Mouse (Mus musculus) embryonic facial prominence, embryonic 15.5 days (tissue): ENCODE measurements around the gene Ssna1. TPM values are rescaled to one million over a fixed set of nuclear protein-coding genes. Genes with fewer than 3 reads are reported as not detected.
"Not testable (repeated sequence)": the region's sequence is repeated elsewhere in the genome, so short reads cannot be mapped to it uniquely, and the experiment has no call there.

Experiments used
- ATAC-seq: fragments of 200-750 bp; cut with Nextera tagmentation; 2 replicates; pipeline ENCODE4 v1.8.0; 2017; ENCODE audit warnings: low read depth, moderate TSS enrichment; ENCODE audit not compliant: insufficient number of reproducible peaks, low FRiP score, low TSS enrichment
- H3K27ac ChIP-seq: fragments of 300-500 bp; sonication (generic); replicated peaks from 2 replicates; pipeline ENCODE4 v1.5.1; 2015; ENCODE audit warnings: mild to moderate bottlenecking, inconsistent platforms
- H3K27me3 ChIP-seq: fragments of 300-500 bp; sonication (generic); 2 replicates; pipeline ENCODE4 v1.6.1; 2015; ENCODE audit warnings: inconsistent platforms
- H3K36me3 ChIP-seq: fragments of 300-500 bp; sonication (generic); 2 replicates; pipeline ENCODE4 v1.6.1; 2015; ENCODE audit warnings: mild to moderate bottlenecking, inconsistent platforms
- H3K4me1 ChIP-seq: fragments of 300-500 bp; sonication (generic); 2 replicates; pipeline ENCODE4 v1.6.1; 2015; ENCODE audit warnings: inconsistent platforms
- H3K4me2 ChIP-seq: fragments of 300-500 bp; sonication (generic); replicated peaks from 2 replicates; pipeline ENCODE4 v1.6.1; 2015; ENCODE audit warnings: mild to moderate bottlenecking, inconsistent platforms
- H3K4me3 ChIP-seq: fragments of 300-500 bp; sonication (generic); replicated peaks from 2 replicates; pipeline ENCODE4 v1.5.1; 2015; ENCODE audit warnings: mild to moderate bottlenecking, inconsistent platforms
- H3K9ac ChIP-seq: fragments of 300-500 bp; sonication (generic); 2 replicates; pipeline ENCODE4 v1.6.1; 2015; ENCODE audit warnings: inconsistent platforms
- H3K9me3 ChIP-seq: fragments of 300-500 bp; sonication (generic); replicated peaks from 2 replicates; pipeline ENCODE4 v1.6.1; 2016; ENCODE audit warnings: inconsistent platforms
- WGBS: fragments of 180-500 bp; shearing (Covaris S2); methylation state at CpG from one replicate; pipeline ENCODE4 v1.1.7; 2015; 5-methylcytosine and 5-hydroxymethylcytosine counted together
- polyA plus RNA-seq: library from polyadenylated mRNA; unstranded; fragments of >200 nt; fragmentation: Nextera tagmentation; extraction: Ambion mirVana; gene quantifications from 2 replicates; pipeline ENCODE4 v1.2.1, GENCODE M21; 2015

Ssna1 gene
- polyA plus RNA-seq, 1 experiment from 2014 or later: 258 TPM

DNA sequence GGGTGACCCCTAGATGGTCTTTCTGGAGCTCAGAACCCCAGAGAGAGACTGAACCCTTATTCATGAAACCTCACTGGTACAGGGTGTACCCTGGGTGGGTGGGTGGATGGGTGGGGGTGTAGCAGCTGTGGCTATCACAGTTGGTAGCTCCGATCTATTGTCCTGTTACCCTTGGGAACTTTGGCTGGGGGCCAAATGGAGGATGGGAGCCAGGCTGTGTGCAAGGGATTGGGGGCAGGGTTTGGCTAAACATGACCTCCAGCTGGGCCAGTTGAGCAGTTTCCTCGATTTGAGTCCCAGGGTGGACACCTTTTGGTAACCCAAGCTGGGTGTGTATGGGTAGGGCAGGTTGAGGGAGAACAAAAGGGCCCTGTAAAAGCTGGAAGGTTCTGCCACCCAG is 5.5 kb downstream of the Ssna1 start:
- Histone ChIP-seq H3K4me3 (no peak overlapping the region), H3K36me3 (peaks cover 30% of the 10 kb centered on the region), H3K27me3 (peaks cover 17% of the 10 kb centered on the region), H3K4me1 (peaks cover 64% of the 10 kb centered on the region), H3K9ac (no peak overlapping the region), H3K4me2 (no peak overlapping the region), H3K9me3 (no peaks in the 10 kb centered on the region), H3K27ac (no peak overlapping the region)
- 59% methylated on average over 2 of the region's 2 CpGs for WGBS
- ATAC-seq: no peak

DNA sequence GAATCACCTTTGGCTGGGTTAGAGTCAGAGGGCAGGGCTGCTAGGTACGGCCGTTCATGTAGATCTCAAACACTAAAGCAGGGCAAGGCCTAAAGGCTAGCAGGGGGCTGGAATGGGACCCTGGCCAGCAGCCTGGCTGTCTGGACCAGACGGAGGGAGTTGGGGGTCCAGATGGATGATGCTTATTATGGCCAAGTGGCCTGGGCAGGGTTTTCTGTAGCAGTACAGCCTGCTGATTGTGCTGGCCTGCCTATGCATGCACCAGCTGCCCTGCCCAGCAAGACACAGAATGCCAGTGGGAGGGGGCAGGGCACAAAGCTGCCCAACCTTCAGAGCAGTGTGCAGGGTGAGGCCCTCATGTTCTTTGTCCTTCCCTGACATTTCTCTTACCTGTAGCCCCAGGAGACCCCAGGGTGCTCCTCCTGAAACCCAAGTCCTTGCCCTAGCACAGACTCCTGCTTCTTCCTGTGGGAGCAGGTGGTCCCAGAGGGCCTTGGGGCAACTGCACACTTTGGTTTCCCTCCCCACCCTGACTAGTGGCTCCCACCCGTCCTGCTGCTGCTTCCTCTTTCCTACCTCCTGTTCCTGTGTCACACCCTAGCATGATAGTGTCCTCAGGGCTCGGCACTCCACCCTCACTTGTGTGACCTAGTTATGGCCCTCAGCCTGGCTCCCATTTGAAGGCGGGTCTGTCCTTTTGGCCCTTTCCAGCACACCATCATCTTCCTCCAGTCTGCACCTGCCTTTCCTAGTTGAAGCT is 6.2 kb downstream of the Ssna1 start:
- H3K9me3 ChIP-seq: no peaks in the 10 kb centered on the region
- peaks cover 57% of the 10 kb centered on the region for H3K4me1 ChIP-seq
- H3K27me3 ChIP-seq: peaks cover 17% of the 10 kb centered on the region
- 0 out of 2 replicates have a peak overlapping the region, but pooled peaks have one; percentile 2 for H3K4me3 ChIP-seq
- no peak overlapping the region for H3K27ac ChIP-seq
- 67% methylated on average over 6 of the region's 6 CpGs for WGBS
- no peak for ATAC-seq
- peaks cover 30% of the 10 kb centered on the region for H3K36me3 ChIP-seq
- peak overlapping the region; percentile 24; the same call in 1 of the 2 replicates for H3K4me2 ChIP-seq
- no peak overlapping the region for H3K9ac ChIP-seq

DNA sequence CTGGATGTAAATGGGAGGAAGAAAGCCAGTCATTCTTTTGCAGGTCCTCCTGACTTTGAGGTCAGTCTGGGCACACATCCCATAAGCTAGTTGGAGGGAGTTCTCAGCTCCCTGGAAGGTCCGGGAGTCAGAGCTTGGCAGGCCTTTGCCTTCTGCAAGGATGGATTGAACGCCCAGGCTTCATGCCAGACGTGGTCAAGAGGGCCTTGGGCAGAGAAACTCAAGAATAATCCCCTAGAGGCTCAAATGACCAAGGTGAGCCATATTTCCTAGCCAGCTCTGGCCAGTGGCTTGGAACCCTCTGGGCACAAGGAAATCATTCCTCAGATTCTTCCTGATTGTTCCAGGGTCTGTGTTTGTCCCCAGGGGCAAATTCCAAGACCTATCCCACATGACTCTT is 7.4 kb downstream of the Ssna1 start:
- Histone ChIP-seq H3K9ac (no peak overlapping the region), H3K9me3 (no peaks in the 10 kb centered on the region)

DNA sequence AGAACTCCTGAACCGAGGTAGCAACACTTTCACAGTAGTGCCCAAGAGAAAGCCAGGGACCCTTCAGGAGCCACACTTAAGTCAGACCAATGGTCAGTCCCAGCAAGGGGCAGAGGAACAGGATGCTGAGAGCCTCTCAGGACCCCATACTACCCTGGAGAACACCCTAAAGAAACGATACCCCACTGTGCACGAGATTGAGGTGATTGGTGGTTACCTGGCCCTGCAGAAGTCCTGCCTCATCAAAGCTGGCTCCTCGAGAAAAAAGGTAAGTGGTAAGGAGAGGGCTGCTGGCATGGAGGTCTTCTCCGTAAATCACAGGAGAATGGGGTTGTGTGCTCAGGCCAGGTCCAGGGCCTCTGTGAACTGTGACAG is 8.0 kb downstream of the Ssna1 start:
- Histone ChIP-seq H3K27ac (no peak overlapping the region), H3K4me1 (peaks cover 46% of the 10 kb centered on the region), H3K27me3 (peaks cover 17% of the 10 kb centered on the region), H3K4me3 (peak overlapping the region; percentile 73), H3K9me3 (no peaks in the 10 kb centered on the region), H3K4me2 (peak overlapping the region; percentile 99; the same call in 1 of the 2 replicates), H3K9ac (no peak overlapping the region), H3K36me3 (peaks cover 13% of the 10 kb centered on the region)
- ATAC-seq: no peak
- 78% methylated on average over 5 of the region's 5 CpGs for WGBS

More for the DNA sequence above, 7.4 kb downstream of the Ssna1 start:
- H3K4me1 ChIP-seq: peaks cover 46% of the 10 kb centered on the region
- WGBS: 65% methylated on average over 3 of the region's 3 CpGs
- no peak overlapping the region for H3K4me3 ChIP-seq
- H3K36me3 ChIP-seq: peaks cover 19% of the 10 kb centered on the region
- no peak for ATAC-seq
- peaks cover 17% of the 10 kb centered on the region for H3K27me3 ChIP-seq
- no peak overlapping the region for H3K27ac ChIP-seq
- H3K4me2 ChIP-seq: no peak overlapping the region

DNA sequence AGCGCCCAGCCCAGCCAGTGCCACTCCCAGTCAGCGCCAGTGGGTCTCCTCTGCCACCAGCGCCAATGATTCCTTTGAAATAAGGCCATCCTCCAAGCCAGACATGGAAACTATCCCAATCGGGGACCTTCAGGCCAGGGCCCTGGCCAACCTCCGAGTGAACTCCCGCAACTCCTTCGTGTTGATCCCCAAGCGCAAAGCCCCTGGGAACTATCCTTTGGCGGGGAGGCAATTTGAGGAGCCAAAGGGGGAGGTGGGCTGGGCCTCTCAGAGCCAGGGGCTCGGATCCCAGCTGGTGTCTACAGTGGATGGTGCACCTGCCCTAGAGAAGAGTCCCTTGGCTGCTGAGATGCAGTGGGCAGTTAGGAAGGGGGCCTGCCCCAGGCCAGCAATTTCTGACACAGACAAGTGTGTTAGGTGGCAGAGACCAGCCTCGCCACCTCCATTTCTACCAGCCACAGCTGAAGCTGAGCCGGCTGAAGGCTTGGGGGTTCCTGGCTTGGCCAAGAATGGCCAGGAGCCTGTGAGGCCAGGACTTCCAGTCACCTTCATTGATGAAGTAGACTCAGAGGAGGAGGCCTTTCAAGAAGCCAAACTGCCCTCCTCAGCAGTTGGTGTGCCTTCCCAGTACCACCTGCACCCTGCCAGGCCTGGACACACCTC is 8.5 kb downstream of the Ssna1 start:
- Histone ChIP-seq H3K27ac (no peak overlapping the region), H3K36me3 (peaks cover 8% of the 10 kb centered on the region), H3K4me2 (peak overlapping the region; percentile 99), H3K9me3 (no peaks in the 10 kb centered on the region), H3K27me3 (peaks cover 17% of the 10 kb centered on the region), H3K9ac (peak overlapping the region; percentile 58; the same call in 1 of the 2 replicates), H3K4me1 (peaks cover 46% of the 10 kb centered on the region), H3K4me3 (peak overlapping the region; percentile 73)
- no peak for ATAC-seq
- WGBS: 18% methylated on average over 12 of the region's 12 CpGs

DNA sequence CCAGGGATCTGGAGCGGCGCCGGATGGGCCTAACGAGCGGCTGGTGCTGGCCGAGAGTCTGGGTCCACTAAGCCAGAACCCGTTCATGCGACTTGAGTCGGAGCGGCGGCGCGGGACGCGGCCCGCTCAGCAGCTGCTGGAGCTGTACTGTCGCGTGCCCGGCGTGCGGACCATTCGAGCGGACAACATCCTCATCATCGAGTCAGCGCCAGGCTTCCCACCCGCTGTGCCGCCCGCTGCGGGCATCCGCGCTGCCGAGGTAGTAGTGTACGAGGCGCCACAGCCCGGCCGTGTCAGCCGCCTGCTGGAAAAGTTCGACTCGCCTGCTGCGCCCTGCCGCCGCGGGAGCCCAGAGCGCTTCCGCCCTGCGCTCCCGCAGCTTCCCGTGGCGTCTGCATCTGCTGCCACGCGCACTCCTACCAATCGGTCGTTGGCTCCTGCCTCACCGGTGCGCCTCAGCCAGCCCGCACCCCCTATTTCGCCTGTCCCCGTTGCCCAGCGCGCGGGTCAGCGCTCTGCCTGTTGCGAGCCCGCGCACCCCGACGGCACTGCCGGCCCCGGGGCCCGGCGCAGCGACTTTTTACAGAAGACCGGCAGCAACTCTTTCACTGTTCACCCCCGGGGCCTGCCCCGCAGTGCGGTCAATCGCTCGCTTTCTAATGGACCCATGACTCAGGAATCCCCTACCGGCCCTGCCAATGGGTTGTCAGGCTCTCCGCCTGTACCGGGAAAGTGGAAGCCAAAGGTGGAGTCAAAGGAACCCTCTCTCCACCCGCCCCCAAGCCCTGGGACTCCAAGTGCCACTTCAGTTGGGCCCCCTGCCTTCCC is 9.2 kb downstream of the Ssna1 start:
- Histone ChIP-seq H3K4me3 (peak overlapping the region; percentile 73), H3K9me3 (no peaks in the 10 kb centered on the region), H3K4me2 (peak overlapping the region; percentile 99), H3K36me3 (peaks cover under 1% of the 10 kb centered on the region; the same call in 1 of the 2 replicates), H3K27ac (no peak overlapping the region; the same call in 1 of the 2 replicates), H3K27me3 (peaks cover 17% of the 10 kb centered on the region), H3K9ac (peak overlapping the region; percentile 58), H3K4me1 (peaks cover 46% of the 10 kb centered on the region)
- WGBS: under 1% methylated on average over 82 of the region's 82 CpGs
- no peak for ATAC-seq

DNA sequence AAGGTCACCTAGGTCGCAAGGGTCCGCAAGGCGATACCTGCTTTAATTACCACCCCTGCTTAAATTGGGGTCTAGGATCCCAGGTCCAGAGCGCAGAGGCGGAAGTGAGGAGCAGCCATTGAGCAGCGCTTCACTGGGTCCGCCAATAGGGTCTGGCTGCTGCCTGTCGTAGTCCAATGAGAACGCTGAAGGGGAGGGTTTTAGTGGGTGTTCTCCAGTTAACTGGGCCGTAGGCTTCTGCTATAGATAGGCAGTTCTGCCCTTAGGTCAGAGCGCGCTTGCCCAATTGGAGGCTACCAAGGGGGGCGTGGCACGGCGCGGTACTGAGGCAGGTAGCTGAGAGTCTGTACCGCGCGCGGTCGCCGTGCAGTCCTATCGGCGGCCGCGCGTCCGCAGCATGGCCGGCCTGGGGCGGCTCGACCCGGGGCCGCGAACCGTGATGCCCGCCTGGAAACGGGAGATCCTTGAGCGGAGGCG is 9.9 kb downstream of the Ssna1 start, which contains the start of gene Tprn:
Gene Tprn, plus strand, starts transcription at position 328 of the 477 bp plus-strand sequence.
- Histone ChIP-seq H3K27ac (no peak within 1 kb of the TSS; the same call in 1 of the 2 replicates), H3K4me3 (peak within 1 kb of the TSS; percentile 73), H3K4me1 (peaks cover 45% of the 10 kb centered on the region), H3K9me3 (no peaks in the 10 kb centered on the region), H3K9ac (peak within 1 kb of the TSS; percentile 58), H3K4me2 (peak within 1 kb of the TSS; percentile 99), H3K27me3 (peaks cover 17% of the 10 kb centered on the region), H3K36me3 (no peaks in the 10 kb centered on the region)
- ATAC-seq: peak; percentile 98
- WGBS: 0% methylated on average over 38 of the region's 39 CpGs

DNA sequence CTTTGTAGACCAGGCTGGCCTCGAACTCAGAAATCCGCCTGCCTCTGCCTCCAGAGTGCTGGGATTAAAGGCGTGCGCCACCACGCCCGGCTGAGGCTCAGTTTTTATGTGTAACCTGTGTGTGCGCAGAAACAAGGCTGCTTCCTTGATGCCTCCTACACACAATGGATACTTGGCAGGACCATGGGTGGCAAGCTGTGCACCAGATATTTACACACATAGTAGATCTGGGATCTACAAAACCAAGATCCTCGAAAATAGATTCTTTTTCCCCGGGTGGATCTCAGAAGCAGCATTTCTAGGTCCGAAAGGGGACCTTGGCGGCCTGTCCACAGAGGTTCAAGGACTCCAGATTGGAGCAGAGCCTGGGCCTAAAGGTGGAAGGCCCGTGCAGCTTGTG is 10.4 kb downstream of the Ssna1 start:
- no peak; the same call in 1 of the 2 replicates for ATAC-seq
- Histone ChIP-seq H3K27ac (no peak overlapping the region), H3K9me3 (no peaks in the 10 kb centered on the region), H3K9ac (no peak overlapping the region), H3K4me1 (peaks cover 40% of the 10 kb centered on the region), H3K4me2 (peak overlapping the region; percentile 99), H3K27me3 (peaks cover 17% of the 10 kb centered on the region), H3K36me3 (no peaks in the 10 kb centered on the region), H3K4me3 (peak overlapping the region; percentile 73)
- WGBS: 44% methylated on average over 12 of the region's 12 CpGs

DNA sequence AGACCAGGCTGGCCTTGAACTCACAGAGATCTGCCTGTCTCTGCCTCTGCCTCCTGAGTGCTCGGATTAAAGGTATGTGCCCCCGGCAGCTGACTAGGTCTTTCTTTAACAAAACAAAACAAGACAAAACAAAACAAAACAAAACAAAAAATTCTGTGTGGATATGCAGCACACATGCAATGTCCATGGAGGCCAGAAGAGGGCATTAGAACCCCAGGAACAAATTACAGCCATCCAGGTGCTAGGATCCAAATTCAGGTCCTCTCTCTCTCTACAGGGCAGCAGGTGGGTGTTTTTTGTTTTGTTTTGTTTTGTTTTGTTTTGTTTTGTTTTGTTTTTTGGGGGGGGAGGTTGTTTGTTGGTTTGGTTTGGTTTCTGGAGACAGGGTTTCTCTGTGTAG is 13.4 kb downstream of the Ssna1 start:
- Histone ChIP-seq H3K9me3 (no peaks in the 10 kb centered on the region), H3K4me1 (peaks cover 32% of the 10 kb centered on the region), H3K27ac (no peak overlapping the region), H3K27me3 (peaks cover 8% of the 10 kb centered on the region), H3K4me3 (no peak overlapping the region), H3K4me2 (no peak overlapping the region), H3K36me3 (no peaks in the 10 kb centered on the region), H3K9ac (no peak overlapping the region)
- no peak for ATAC-seq
- WGBS: 52% methylated on average over 2 of the region's 2 CpGs

DNA sequence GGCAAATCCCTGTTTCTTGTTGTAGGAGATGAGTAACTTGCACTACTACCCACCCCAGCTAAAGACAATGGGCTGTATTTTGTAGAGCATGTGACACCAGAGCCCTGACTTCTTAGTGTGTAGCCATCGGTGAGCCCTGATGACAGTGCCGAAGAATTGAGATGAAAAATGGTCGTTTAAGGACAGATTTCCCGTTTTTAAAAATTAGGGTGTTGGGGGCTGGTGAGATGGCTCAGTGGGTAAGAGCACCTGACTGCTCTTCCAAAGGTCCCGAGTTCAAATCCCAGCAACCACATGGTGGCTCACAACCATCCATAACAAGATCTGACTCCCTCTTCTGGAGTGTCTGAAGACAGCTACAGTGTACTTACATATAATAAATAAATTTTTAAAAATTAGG is 15.0 kb downstream of the Ssna1 start:
- not testable (repeated sequence) for H3K4me2 ChIP-seq, H3K9me3 ChIP-seq, ATAC-seq, H3K27me3 ChIP-seq, H3K27ac ChIP-seq, H3K36me3 ChIP-seq, H3K4me3 ChIP-seq, H3K9ac ChIP-seq
- H3K4me1 ChIP-seq: peaks cover 21% of the 10 kb centered on the region
- WGBS: 88% methylated on average over 5 of the region's 5 CpGs
